Mouse (Mus musculus) liver, adult (tissue): ENCODE data around the gene D630023F18Rik.

Experiments
- GATA4 ChIP-seq: IDR thresholded peaks from 2 replicates; pipeline ENCODE4 v1.6.1; 2014; ENCODE audit warnings: mild to moderate bottlenecking, low read length; ENCODE audit not compliant: insufficient replicate concordance

The D630023F18Rik gene

DNA sequence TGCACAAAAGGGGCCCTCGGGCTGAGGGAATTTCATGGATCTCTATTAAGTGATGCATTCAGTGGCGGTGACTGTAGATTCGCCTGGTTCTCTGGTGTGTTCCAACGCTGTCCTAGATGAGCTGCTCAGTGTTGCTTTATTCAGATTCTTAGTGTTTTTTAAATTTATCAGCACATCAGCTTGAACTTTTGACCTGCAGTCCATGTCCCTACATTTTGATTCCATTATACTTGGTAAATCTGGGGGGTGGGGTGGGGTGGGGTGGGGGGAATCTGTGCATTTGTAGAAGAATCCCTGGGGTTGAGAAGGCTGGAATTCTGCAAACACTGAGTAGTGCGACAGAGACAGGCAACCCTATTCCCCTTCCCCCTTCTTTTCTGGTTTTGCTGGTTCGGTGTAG lies 49.4 kb downstream of the D630023F18Rik start, which contains the start of gene Crygc:
Gene Crygc (minus strand): TSS at position 101 of the 400 bp plus-strand sequence.
- TF ChIP-seq GATA4: no peak

DNA sequence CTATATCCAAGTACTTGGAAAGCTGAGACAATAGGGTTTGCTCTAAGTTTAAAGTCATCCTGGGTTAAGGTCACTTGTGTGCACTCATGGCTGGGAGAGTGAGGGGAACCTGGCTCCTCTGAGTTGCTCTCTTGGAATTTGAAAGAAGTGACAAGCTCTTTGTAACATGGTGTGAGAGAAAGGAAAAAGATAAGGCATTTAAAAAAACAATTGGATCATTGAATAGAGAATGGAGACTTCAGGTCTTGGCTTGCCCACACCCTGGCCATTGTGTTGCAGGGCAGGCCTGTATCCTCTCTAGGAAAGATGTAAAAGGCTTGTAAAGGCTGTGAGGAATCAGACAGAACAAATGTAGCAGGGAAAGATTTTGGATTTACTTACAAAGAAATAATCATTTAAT lies 55.2 kb downstream of the D630023F18Rik start:
- TF ChIP-seq GATA4: no peak

DNA sequence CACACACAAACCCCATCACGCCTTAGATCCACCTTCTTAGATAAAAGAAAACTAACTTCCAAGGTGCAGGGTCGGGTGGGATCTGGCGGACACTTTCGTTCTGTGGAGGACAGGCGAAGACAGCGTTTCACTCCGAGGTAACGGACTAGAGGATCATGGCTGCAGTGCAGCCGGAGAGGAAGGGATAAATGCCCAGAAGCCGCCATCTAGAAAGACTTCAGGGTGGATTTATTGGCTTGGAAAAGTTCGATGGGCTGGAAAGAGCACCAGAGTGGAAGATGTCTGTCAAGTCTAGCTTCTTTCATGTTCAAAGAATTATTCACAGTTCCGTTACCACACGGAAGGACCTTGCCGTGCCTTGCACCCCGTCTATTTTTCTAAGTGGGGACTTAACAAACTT lies 58.8 kb downstream of the D630023F18Rik start:
- no peak for TF ChIP-seq GATA4

DNA sequence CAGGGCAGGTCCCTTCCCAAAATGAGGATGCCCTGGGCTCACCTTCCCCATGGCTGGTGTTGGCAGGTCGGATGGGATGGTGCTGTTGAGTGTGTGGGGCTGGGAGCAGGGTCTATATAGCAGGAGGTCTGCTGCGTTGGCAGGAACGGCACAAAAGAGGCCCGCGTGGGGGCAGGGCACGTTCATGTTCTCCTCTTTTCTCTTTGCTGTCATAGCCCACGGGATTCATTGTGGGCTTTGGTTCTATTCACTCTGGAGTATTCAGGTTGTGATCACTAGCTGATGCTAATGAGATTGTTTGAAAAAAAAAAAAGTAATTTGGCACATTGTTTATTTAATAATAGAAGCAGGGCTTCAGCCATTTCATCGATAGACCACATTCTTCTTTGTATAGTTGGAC lies 59.7 kb downstream of the D630023F18Rik start, which contains the start of gene Crygd:
Gene Crygd (minus strand): TSS at position 101 of the 400 bp plus-strand sequence.
- no peak for TF ChIP-seq GATA4
